Mouse (Mus musculus) splenic B cell, adult 2 months (primary cell): ENCODE measurements around the gene Itsn2.
A peak's percentile ranks its signal among the peaks of the same experiment; 100 is the strongest.

ENCODE experiments used
- DNase-seq: peaks from one replicate; pipeline ENCODE4 v3.0.0-alpha.2; 2011; ENCODE audit warnings: low read depth, low spot score
- H3K27me3 ChIP-seq: 2 replicates; pipeline ENCODE4 v1.6.1; 2012; ENCODE audit warnings: mild to moderate bottlenecking, low read length, moderate library complexity, mixed read lengths; ENCODE audit not compliant: control insufficient read depth, poor library complexity, insufficient read depth, severe bottlenecking
- H3K36me3 ChIP-seq: 2 replicates; pipeline ENCODE4 v1.6.1; 2012; ENCODE audit warnings: mild to moderate bottlenecking, low read length, moderate library complexity, mixed read lengths; ENCODE audit not compliant: control insufficient read depth, poor library complexity, insufficient read depth, severe bottlenecking

The Itsn2 gene

GRCm38 (mm10) chr12:4708881-4709604 is 116.6 kb downstream of the Itsn2 start:
- DNase-seq, result no peak
- H3K27me3 ChIP-seq, result no peaks in the 10 kb centered on the region
- peaks cover 23% of the 10 kb centered on the region for H3K36me3 ChIP-seq

DNA sequence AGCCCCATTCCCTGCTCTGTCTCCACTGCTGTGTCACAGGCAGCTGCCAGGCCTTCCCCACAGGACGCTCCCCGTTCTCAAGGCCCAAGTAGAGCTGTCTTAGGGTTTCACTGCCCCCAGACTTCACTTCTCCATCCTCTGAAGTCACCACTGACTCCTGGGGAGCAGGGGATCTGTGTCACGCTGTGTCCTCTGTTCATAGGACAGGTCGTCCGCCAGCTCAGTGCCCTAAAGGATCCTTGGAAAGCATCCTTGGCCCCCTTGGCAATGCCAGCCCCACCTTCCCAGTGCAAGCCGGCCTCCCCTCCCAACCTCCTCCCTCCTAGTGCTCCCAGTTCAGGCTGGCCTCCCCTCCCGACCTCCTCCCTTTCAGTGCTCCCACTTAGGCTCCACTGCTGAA is 117.5 kb downstream of the Itsn2 start:
- no peak for DNase-seq
- Histone ChIP-seq H3K27me3 (no peaks in the 10 kb centered on the region), H3K36me3 (peaks cover 23% of the 10 kb centered on the region)

DNA sequence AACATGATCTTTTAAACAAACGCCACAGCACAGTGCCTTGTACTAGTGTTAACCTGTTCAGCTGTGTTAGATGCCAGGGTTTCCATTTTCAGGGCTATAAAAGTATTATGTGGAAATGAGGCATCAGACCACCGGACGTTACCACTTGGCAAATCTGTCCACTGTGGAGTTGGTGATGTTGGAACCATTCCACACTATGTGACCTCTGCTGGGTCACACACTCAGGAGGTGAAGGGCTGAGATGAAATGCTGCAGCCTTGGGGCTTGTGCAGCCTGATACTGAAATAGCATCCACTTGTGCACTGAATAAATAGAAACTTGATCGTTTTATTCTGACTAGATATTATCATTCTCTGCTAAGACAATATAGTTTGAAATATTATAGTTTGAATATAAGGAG is 120.9 kb downstream of the Itsn2 start:
- no peak for DNase-seq
- Histone ChIP-seq H3K27me3 (no peaks in the 10 kb centered on the region), H3K36me3 (peaks cover 12% of the 10 kb centered on the region)

- Histone ChIP-seq H3K27me3 (no peaks in the 10 kb centered on the region), H3K36me3 (peaks cover 8% of the 10 kb centered on the region)
- DNase-seq, result no peak
Observed at GRCm38 (mm10) chr12:4715606-4716005, 123.2 kb downstream of the Itsn2 start.

DNA sequence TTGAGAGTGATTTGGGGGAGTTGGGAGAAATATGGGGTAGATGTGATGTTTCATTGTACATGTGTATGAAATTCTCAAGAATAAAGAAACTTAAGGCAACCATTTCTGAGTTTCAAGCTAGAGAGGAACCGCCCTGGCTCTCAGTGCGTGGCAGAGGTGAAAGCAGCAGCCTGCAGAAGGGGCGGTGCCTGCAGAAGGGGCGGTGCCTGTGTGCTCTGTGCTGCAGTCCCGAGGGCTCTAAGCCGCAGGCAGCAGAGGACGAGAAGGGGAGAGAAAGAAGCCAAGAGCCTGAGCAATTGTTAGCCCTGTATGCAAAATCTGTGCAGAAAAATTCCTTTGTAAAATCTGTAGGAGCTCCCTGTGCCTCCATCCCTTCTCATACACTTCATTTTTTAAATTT is 125.0 kb downstream of the Itsn2 start:
- Histone ChIP-seq H3K36me3 (peaks cover 6% of the 10 kb centered on the region), H3K27me3 (no peaks in the 10 kb centered on the region)
- DNase-seq, result peak; percentile 73

DNA sequence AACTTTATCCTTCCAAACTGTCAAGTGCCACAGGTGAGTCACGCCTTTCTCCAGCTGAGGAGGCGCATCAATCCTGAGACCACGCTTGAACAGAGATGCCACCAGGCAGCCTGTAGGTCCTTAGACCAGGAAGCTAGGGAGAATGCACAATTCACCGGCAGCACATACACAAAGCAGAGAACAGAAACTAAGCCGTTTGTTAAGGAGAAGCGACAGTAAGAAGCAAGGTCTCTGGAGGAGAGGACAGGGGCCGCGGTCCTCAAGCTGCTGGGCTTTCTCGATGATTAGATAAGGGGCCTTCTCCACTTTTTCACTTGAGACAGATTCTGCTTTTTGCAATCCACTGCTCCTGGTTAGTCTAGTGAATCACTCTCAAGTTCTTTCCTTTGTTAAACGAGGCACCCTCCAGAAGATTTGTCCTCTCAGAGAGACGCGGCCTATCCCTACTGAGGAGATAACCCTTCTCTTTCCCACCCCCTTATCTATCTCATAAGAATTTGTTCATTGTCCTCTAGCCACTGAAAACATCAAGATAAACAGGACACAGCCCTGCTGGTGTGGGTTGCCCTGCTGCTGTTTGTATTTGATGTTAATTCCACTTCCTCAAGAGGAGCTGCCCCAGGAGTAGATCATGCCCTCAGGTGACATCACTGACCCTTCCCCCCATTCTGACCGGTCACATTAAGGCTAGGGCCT is 126.8 kb downstream of the Itsn2 start:
- DNase-seq, result no peak
- Histone ChIP-seq H3K36me3 (no peaks in the 10 kb centered on the region), H3K27me3 (no peaks in the 10 kb centered on the region)

DNA sequence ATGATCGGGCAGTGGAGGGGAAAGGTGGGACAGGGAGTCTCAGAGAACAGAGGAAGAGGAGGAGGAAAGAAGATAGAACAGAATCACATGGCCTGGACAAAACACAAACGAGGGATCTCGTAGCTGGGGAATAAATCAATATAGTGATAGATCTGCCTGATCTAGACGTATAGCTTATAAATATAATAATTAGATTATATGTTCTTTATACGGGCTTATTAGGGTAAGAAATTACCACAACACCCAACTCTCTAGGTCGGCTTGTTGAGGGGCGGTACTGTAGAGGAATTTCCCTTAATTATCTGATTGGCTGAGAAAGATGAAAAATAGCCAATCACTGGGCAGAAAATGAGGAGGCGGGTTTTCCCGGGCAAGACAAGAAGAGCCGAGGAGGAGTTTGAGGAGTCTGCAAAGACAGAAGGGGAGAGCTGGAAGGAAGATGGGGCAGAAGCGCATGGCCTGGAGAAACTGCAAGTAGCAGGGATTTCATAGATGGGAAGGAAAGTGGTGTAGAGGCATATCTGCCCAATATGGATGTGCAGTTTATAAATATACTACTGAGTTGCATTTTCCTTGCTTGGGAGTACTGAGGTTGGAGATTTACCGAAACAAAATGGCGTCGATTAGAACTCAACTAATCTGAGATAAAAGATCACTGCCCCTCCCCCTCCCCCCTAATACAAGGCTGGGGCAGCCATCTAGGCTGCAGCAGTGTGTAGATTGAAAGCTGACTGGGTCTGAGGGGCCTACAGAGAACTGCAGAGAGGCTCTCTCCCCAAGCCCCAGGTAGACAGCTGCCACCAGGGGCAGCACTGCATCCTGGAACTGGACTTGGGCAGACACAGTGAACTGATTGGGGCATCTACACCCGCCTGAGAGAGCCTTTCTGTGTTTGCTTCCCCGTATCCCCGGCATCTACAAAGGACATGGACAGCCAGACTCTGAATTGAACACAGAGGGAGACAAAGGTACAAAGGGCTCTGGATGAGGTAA is 127.6 kb downstream of the Itsn2 start:
- no peaks in the 10 kb centered on the region for H3K36me3 ChIP-seq
- DNase-seq, result peak; percentile 32

DNA sequence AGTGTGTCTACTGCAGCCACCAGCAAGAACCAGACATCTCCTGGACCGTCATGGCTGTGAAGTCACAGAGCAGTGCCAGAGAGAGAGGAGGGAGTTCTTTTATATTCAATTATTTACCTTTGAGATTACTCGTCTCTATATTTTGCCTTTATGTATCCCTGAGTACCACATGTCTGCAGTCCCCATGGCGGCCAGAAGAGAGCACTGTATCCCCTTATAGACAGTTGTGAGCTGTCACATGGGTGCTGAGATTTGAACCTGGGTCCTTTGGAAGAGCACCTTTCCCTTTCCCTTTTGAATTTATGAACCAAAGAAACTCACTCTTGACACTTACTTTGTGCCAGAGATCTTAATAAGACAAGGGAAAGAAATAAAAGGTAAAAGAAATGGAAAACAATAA is 136.7 kb downstream of the Itsn2 start:
- H3K27me3 ChIP-seq, result no peaks in the 10 kb centered on the region
- DNase-seq, result peak; percentile 24
- H3K36me3 ChIP-seq, result no peaks in the 10 kb centered on the region

More for the DNA sequence above, 127.6 kb downstream of the Itsn2 start:
- no peaks in the 10 kb centered on the region for H3K27me3 ChIP-seq

GRCm38 (mm10) chr12:4731629-4732028 is 139.2 kb downstream of the Itsn2 start:
- H3K27me3 ChIP-seq, result no peaks in the 10 kb centered on the region
- H3K36me3 ChIP-seq, result no peaks in the 10 kb centered on the region
- DNase-seq, result no peak

- DNase-seq, result no peak
- no peaks in the 10 kb centered on the region for H3K36me3 ChIP-seq
- H3K27me3 ChIP-seq, result no peaks in the 10 kb centered on the region
Observed at GRCm38 (mm10) chr12:4732332-4732731, 139.9 kb downstream of the Itsn2 start.

DNA sequence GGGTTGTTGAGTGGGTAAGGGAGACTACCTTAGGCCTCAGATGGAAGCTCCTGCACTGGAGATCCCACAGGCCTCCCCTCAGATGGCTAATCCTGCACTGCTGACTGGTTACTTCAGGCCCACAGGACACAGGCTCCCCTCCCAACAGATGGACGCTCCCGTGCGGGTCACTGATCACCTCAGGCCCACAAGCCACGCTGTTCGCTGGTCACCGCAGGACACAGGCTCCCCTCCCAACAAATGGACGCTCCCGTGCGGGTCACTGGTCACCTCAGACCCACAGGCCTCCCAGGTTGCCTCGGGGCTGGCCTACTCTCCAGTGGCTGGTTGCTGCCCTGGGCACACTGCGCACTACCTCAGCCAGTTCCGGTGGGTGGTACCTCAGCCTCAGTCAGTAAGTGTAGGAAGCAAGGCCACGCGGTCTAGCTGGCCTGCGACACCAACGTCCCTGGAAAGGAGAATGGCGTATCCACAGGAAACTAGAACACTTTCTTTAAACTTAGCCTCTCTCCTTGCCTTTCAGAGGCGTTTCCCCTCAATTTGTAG is 145.7 kb downstream of the Itsn2 start, which contains the start of gene Fam228a:
TSS of gene Fam228a (minus strand) at position 400 of the 546 bp plus-strand sequence.
- no peaks in the 10 kb centered on the region for H3K27me3 ChIP-seq
- no peak for DNase-seq
- H3K36me3 ChIP-seq, result no peaks in the 10 kb centered on the region

- Histone ChIP-seq H3K36me3 (no peaks in the 10 kb centered on the region), H3K27me3 (no peaks in the 10 kb centered on the region)
- no peak for DNase-seq
Observed at GRCm38 (mm10) chr12:4740823-4741222, 148.4 kb downstream of the Itsn2 start.

DNA sequence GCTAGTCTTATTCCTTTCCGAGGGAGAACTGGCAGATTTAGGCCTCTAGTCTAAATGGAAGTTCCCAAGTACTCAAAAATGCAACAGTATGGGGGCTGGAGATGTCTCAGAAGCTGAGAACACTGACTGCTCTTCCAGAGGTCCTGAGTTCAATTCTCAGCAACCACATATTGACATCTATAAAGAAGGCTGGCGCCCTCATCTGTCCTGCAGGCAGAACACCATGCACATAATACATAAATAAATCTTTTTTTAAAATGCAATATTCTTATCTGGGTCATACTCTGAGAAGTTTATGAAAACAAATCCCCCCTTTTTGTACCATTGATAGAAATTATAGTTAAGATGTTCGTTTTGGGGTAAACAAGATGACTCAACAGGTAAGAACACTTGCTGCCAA is 149.7 kb downstream of the Itsn2 start:
- Histone ChIP-seq H3K36me3 (no peaks in the 10 kb centered on the region), H3K27me3 (no peaks in the 10 kb centered on the region)
- DNase-seq, result peak; percentile 18

DNA sequence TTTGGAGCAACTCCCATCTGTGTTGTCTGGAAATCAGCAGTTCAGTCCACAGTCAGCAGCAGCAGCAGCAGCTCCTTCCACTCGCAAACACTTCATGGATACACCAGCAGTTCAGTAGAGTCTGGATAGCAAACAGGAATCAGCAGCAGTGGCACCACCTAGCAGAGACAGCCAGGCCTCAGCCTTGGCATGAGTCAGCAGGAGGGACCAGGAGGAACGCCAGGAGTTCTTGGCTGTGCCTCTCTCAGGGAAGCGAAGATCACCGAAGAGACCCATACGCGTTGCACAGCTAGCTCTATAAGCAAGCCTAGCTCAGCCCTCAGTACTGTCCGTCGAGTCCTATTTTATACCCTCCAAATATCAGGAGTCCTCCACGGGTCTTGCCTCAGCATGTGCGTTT is 152.0 kb downstream of the Itsn2 start:
- Histone ChIP-seq H3K36me3 (no peaks in the 10 kb centered on the region), H3K27me3 (no peaks in the 10 kb centered on the region)
- no peak for DNase-seq
